Mouse (Mus musculus) forebrain, embryonic 10.5 days (tissue): ENCODE measurements around the gene Cdca3. TPM values are rescaled to one million over a fixed set of nuclear protein-coding genes. Genes with fewer than 3 reads are reported as not detected.

Experiments used
- DNase-seq: peaks from one replicate; pipeline ENCODE4 v3.0.0-alpha.2; 2017; ENCODE audit warnings: low spot score; ENCODE audit errors: extremely low spot score
- H3K27ac ChIP-seq: fragments of 300-500 bp; sonication (generic); 2 replicates; pipeline ENCODE4 v1.5.1; 2016; ENCODE audit warnings: mild to moderate bottlenecking
- H3K27me3 ChIP-seq: fragments of 300-500 bp; sonication (generic); 2 replicates; pipeline ENCODE4 v1.6.1; 2016; ENCODE audit warnings: mild to moderate bottlenecking; ENCODE audit not compliant: poor library complexity, severe bottlenecking
- H3K36me3 ChIP-seq: fragments of 300-500 bp; sonication (generic); replicated peaks from 2 replicates; pipeline ENCODE4 v1.6.1; 2016; ENCODE audit warnings: mild to moderate bottlenecking, moderate library complexity
- H3K4me1 ChIP-seq: fragments of 300-500 bp; sonication (generic); 2 replicates; pipeline ENCODE4 v1.6.1; 2016
- H3K4me3 ChIP-seq: fragments of 300-500 bp; sonication (generic); 2 replicates; pipeline ENCODE4 v1.5.1; 2016; ENCODE audit warnings: mild to moderate bottlenecking, moderate library complexity
- H3K9me3 ChIP-seq: fragments of 300-500 bp; sonication (generic); 2 replicates; pipeline ENCODE4 v1.6.1; 2016; ENCODE audit warnings: mild to moderate bottlenecking, moderate library complexity
- WGBS: fragments of 180-500 bp; shearing (Covaris S2); methylation state at CpG from one replicate; pipeline ENCODE4 v1.1.7; 2016; 5-methylcytosine and 5-hydroxymethylcytosine counted together
- polyA plus RNA-seq: library from polyadenylated mRNA; unstranded; fragments of >200 nt; fragmentation: Nextera tagmentation; extraction: Ambion mirVana; gene quantifications from 2 replicates; pipeline ENCODE4 v1.2.1, GENCODE M21; 2016

The Cdca3 gene
- polyA plus RNA-seq, 1 experiment from 2014 or later = 298 TPM

- Histone ChIP-seq H3K4me1 (peaks cover 58% of the 10 kb centered on the region), H3K36me3 (peaks cover 5% of the 10 kb centered on the region), H3K27me3 (peaks cover 56% of the 10 kb centered on the region), H3K27ac (peak overlapping the region; percentile 40; the same call in 1 of the 2 replicates), H3K9me3 (no peaks in the 10 kb centered on the region), H3K4me3 (no peak overlapping the region)
- WGBS = 68% methylated on average over 18 of the region's 18 CpGs
- DNase-seq = no peak
Observed at GRCm38 (mm10) chr6:124865766-124866362, 36.5 kb downstream of the Cdca3 start.

- Histone ChIP-seq H3K4me1 (peaks cover 51% of the 10 kb centered on the region), H3K36me3 (no peaks in the 10 kb centered on the region), H3K27ac (peak overlapping the region; percentile 40; the same call in 1 of the 2 replicates), H3K4me3 (no peak overlapping the region), H3K9me3 (no peaks in the 10 kb centered on the region), H3K27me3 (peaks cover 49% of the 10 kb centered on the region)
- DNase-seq = no peak
- WGBS = 62% methylated on average over 6 of the region's 7 CpGs
Observed at GRCm38 (mm10) chr6:124866560-124866959, 37.2 kb downstream of the Cdca3 start.

GRCm38 (mm10) chr6:124874348-124874747 is 45.0 kb downstream of the Cdca3 start:
- 55% methylated on average over 2 of the region's 3 CpGs for WGBS
- no peak overlapping the region for H3K4me3 ChIP-seq
- H3K36me3 ChIP-seq = no peaks in the 10 kb centered on the region
- no peaks in the 10 kb centered on the region for H3K27me3 ChIP-seq
- H3K4me1 ChIP-seq = 0 out of 2 replicates have a peak, but pooled peaks cover 2% of the 10 kb centered on the region
- DNase-seq = no peak
- H3K9me3 ChIP-seq = no peaks in the 10 kb centered on the region
- H3K27ac ChIP-seq = no peak overlapping the region

- Histone ChIP-seq H3K9me3 (no peaks in the 10 kb centered on the region), H3K4me1 (0 out of 2 replicates have a peak, but pooled peaks cover 1% of the 10 kb centered on the region), H3K27ac (no peak overlapping the region), H3K27me3 (no peaks in the 10 kb centered on the region), H3K4me3 (no peak overlapping the region), H3K36me3 (no peaks in the 10 kb centered on the region)
- WGBS = 63% methylated on average over 6 of the region's 6 CpGs
- DNase-seq = no peak
Observed at GRCm38 (mm10) chr6:124879390-124879789, 50.0 kb downstream of the Cdca3 start.

GRCm38 (mm10) chr6:124881821-124882220 is 52.5 kb downstream of the Cdca3 start:
- Histone ChIP-seq H3K4me3 (no peak overlapping the region), H3K27me3 (no peaks in the 10 kb centered on the region), H3K4me1 (no peaks in the 10 kb centered on the region), H3K36me3 (no peaks in the 10 kb centered on the region), H3K27ac (no peak overlapping the region), H3K9me3 (no peaks in the 10 kb centered on the region)
- no peak for DNase-seq
- 97% methylated on average over 9 of the region's 9 CpGs for WGBS

Other genes with a start within 250 kb of the Cdca3 start
- 0.05 TPM in 1 of 2 replicates, not detected in the other for gene C1s2, start 193.5 kb upstream of the Cdca3 start, polyA plus RNA-seq
- 38.8 and 44.1 TPM in 2 replicates for gene Lpcat3, start 166.5 kb upstream of the Cdca3 start, polyA plus RNA-seq
- gene Emg1, start 117.4 kb upstream of the Cdca3 start, polyA plus RNA-seq = 255 and 270 TPM in 2 replicates
- gene Phb2, start 117.2 kb upstream of the Cdca3 start, polyA plus RNA-seq = 490 and 492 TPM in 2 replicates
- gene Ptpn6, start 90.8 kb upstream of the Cdca3 start, polyA plus RNA-seq = 4.8 and 5.2 TPM in 2 replicates
- gene Grcc10, start 88.2 kb upstream of the Cdca3 start, polyA plus RNA-seq = 397 and 415 TPM in 2 replicates
- not detected in 2 replicates for gene Gm45234, start 73.5 kb upstream of the Cdca3 start, polyA plus RNA-seq
- 12.5 and 14.2 TPM in 2 replicates for gene Atn1, start 73.0 kb upstream of the Cdca3 start, polyA plus RNA-seq
- gene Eno2, start 59.9 kb upstream of the Cdca3 start, polyA plus RNA-seq = 4.0 and 4.4 TPM in 2 replicates
- 4.9 and 5.3 TPM in 2 replicates for gene Lrrc23, start 49.8 kb upstream of the Cdca3 start, polyA plus RNA-seq
- 7.4 and 8.9 TPM in 2 replicates for gene Spsb2, start 20.9 kb upstream of the Cdca3 start, polyA plus RNA-seq
- 1,048 and 1,068 TPM in 2 replicates for gene Tpi1, start 15.3 kb upstream of the Cdca3 start, polyA plus RNA-seq
- 214 and 215 TPM in 2 replicates for gene Usp5, start 63 bp upstream of the Cdca3 start, polyA plus RNA-seq
- gene Gnb3, start 10.7 kb downstream of the Cdca3 start, polyA plus RNA-seq = 0.32 and 0.42 TPM in 2 replicates
- gene P3h3, start 28.2 kb downstream of the Cdca3 start, polyA plus RNA-seq = 9.7 TPM in 2 replicates
- gene Gpr162, start 34.4 kb downstream of the Cdca3 start, polyA plus RNA-seq = 2.1 and 2.5 TPM in 2 replicates
- gene Cd4, start 58.7 kb downstream of the Cdca3 start, polyA plus RNA-seq = 0.17 TPM in 1 of 2 replicates, not detected in the other
- gene Lag3, start 82.2 kb downstream of the Cdca3 start, polyA plus RNA-seq = 0.76 and 0.88 TPM in 2 replicates
- gene Ptms, start 90.6 kb downstream of the Cdca3 start, polyA plus RNA-seq = 218 and 224 TPM in 2 replicates
- 388 and 398 TPM in 2 replicates for gene Mlf2, start 101.8 kb downstream of the Cdca3 start, polyA plus RNA-seq
- gene Cops7a, start 136.0 kb downstream of the Cdca3 start, polyA plus RNA-seq = 136 and 143 TPM in 2 replicates
- 1.4 and 1.7 TPM in 2 replicates for gene Pianp, start 167.1 kb downstream of the Cdca3 start, polyA plus RNA-seq
- 8.2 and 12.1 TPM in 2 replicates for gene Zfp384, start 179.6 kb downstream of the Cdca3 start, polyA plus RNA-seq
- gene Ing4, start 210.2 kb downstream of the Cdca3 start, polyA plus RNA-seq = 117 and 121 TPM in 2 replicates
- 12.8 and 12.9 TPM in 2 replicates for gene Acrbp, start 220.1 kb downstream of the Cdca3 start, polyA plus RNA-seq
- gene Lpar5, start 238.4 kb downstream of the Cdca3 start, polyA plus RNA-seq = 0.22 and 0.30 TPM in 2 replicates